8 mouse cellular contexts compared by ENCODE assay signal in the genomic region with DNA sequence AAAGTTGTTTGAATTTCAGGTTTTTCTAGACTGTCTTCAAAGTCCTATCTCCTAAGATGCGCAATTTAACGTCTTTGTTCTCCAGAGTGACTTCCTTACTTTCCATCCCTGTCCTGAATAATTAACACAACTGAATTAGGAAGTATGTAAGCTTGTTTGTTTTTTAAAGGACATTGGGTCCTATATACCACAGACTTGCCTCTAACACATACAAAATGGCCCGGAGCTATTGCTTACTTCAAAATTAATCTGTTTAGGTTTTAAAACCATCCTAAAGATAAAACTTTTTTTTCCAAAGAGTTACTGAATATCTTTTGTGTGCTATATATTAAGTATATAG. TPM values are rescaled to one million over a fixed set of nuclear protein-coding genes. Genes with fewer than 3 reads are reported as not detected.
A peak's percentile ranks its signal among the peaks of the same experiment; 100 is the strongest.
DNase-seq lines count a peak whose midpoint lies in the region; ATAC-seq and TF ChIP-seq lines count a peak whose summit lies in the region.

No protein-coding gene starts in this region.

- peak overlapping the region; percentile 97 for H3K27ac ChIP-seq in heart, adult 2 months
- peak overlapping the region; percentile 91 for H3K27ac ChIP-seq in forebrain, embryonic 14.5 days (ENCODE audit: low read depth, low read length)
- H3K27ac ChIP-seq in liver, embryonic 15.5 days (replicated peaks): peak overlapping the region; percentile 87

- peak overlapping the region; percentile 79; the same call in 1 of the 2 replicates for H3K9ac ChIP-seq in heart, adult 2 months (ENCODE audit: low read depth, low read length)
- H3K9ac ChIP-seq in forebrain, embryonic 14.5 days (ENCODE audit: low read length): peak overlapping the region; percentile 89
- H3K9ac ChIP-seq in liver, embryonic 15.5 days: peak overlapping the region; percentile 77; the same call in 1 of the 2 replicates

- TF ChIP-seq CTCF in heart, adult 2 months (IDR thresholded peaks at IDR 0.05): no peak

- no peak for TF ChIP-seq EP300 in heart, adult 2 months (IDR thresholded peaks at IDR 0.05; ENCODE audit: insufficient read depth, low read depth, low read length)

- H3K36me3 ChIP-seq in heart, adult 2 months (ENCODE audit: control insufficient read depth, insufficient read depth, low read length): peaks cover 6% of the 10 kb centered on the region; the same call in 1 of the 2 replicates
- H3K36me3 ChIP-seq in forebrain, embryonic 14.5 days (ENCODE audit: control insufficient read depth, insufficient read depth, low read length): no peaks in the 10 kb centered on the region; the same call in 1 of the 2 replicates
- peaks cover 1% of the 10 kb centered on the region; the same call in 1 of the 2 replicates for H3K36me3 ChIP-seq in liver, embryonic 15.5 days (replicated peaks)

- WGBS in heart, adult 2 months: 8% methylated on average over 3 of the region's 3 CpGs
- WGBS in forebrain, embryonic 14.5 days: 17% methylated on average over 3 of the region's 3 CpGs
- 4% methylated on average over 3 of the region's 3 CpGs for WGBS in liver, embryonic 15.5 days (ENCODE audit: insufficient replicate concordance)

- TF ChIP-seq POLR2A in heart, adult 2 months (IDR thresholded peaks at IDR 0.05; ENCODE audit: insufficient read depth, low read depth, low read length): no peak

- peak; percentile 19 for ATAC-seq in CD4-positive, CD25-positive, alpha-beta regulatory T cell, adult 4 months
- no peak; the same call in 1 of the 2 replicates for ATAC-seq in forebrain, embryonic 14.5 days
- ATAC-seq in liver, embryonic 15.5 days (ENCODE audit: insufficient read depth): no peak

- no peak for DNase-seq in heart, adult 2 months
- DNase-seq in heart, postnatal 25 days (ENCODE audit: low spot score): no peak
- DNase-seq in forebrain, embryonic 14.5 days (ENCODE audit: low spot score): no peak
- no peak for DNase-seq in urinary bladder, postnatal 36 days (ENCODE audit: low spot score in 2 of 2)
- DNase-seq in cerebellum, adult 9-11 months: no peak
- DNase-seq in layer of hippocampus, postnatal 10 days (ENCODE audit: low spot score in 2 of 2): no peak

- no peaks in the 10 kb centered on the region for H3K9me3 ChIP-seq in forebrain, embryonic 14.5 days (replicated peaks; ENCODE audit: control insufficient read depth, low read length)
- H3K9me3 ChIP-seq in liver, embryonic 15.5 days (replicated peaks): no peaks in the 10 kb centered on the region

- peak overlapping the region; percentile 81 for H3K4me3 ChIP-seq in heart, adult 2 months
- peak overlapping the region; percentile 78 for H3K4me3 ChIP-seq in forebrain, embryonic 14.5 days (ENCODE audit: low read depth, low read length)
- peak overlapping the region; percentile 78 for H3K4me3 ChIP-seq in liver, embryonic 15.5 days (replicated peaks)

- peaks cover 2% of the 10 kb centered on the region for H3K4me1 ChIP-seq in heart, adult 2 months (ENCODE audit: control insufficient read depth, insufficient read depth, low read length)
- peaks cover 8% of the 10 kb centered on the region; the same call in 1 of the 2 replicates for H3K4me1 ChIP-seq in forebrain, embryonic 14.5 days (ENCODE audit: control insufficient read depth, insufficient read depth, low read length)
- peaks cover 30% of the 10 kb centered on the region for H3K4me1 ChIP-seq in liver, embryonic 15.5 days (replicated peaks)

- intact Hi-C loops in heart, adult 2 months (cut with DNase I): loop anchor here (2.0 kb wide), 1 partner anchor 34 kb away; the partner anchor contains the start of gene Dedd
- intact Hi-C loops in heart, postnatal 25 days (cut with DNase I): loop anchor here (2.0 kb wide), 1 partner anchor 34 kb away; the partner anchor contains the start of gene Dedd

- no peaks in the 10 kb centered on the region for H3K27me3 ChIP-seq in heart, adult 2 months (ENCODE audit: control insufficient read depth, insufficient read depth, low read length)
- 0 out of 2 replicates have a peak, but pooled peaks cover 3% of the 10 kb centered on the region for H3K27me3 ChIP-seq in forebrain, embryonic 14.5 days (replicated peaks; ENCODE audit: control insufficient read depth, insufficient read depth, low read length)
- peaks cover 43% of the 10 kb centered on the region for H3K27me3 ChIP-seq in liver, embryonic 15.5 days

- H3K4me2 ChIP-seq in forebrain, embryonic 14.5 days (ENCODE audit: low read length): peak overlapping the region; percentile 62
- peak overlapping the region; percentile 69 for H3K4me2 ChIP-seq in liver, embryonic 15.5 days

- H3K79me2 ChIP-seq in heart, adult 2 months (replicated peaks; ENCODE audit: control insufficient read depth, insufficient read depth, low read length): 0 out of 2 replicates have a peak, but pooled peaks cover 3% of the 10 kb centered on the region

RNA-seq across cellular contexts. Expression of gene Ufc1, which starts 0.2 kb away (rescaled TPM):
- 10 to 100 TPM; 80.5 to 93.5 TPM for total RNA-seq in heart, adult 2 months (2021)
- polyA plus RNA-seq in heart, adult 2 months (2012; rRNA removed): 29.7 and 37.7 TPM in 2 replicates
- total RNA-seq in heart, postnatal 25 days (2021): 10 to 100 TPM; 80.7 to 81.5 TPM
- polyA plus RNA-seq in CD4-positive, CD25-positive, alpha-beta regulatory T cell, adult 4 months (2017; shearing (Covaris generic)): 10 to 100 TPM; 74.0 to 84.4 TPM
- 119 and 127 TPM in 2 replicates for polyA plus RNA-seq in forebrain, embryonic 14.5 days (2014; fragmentation: Nextera tagmentation; extraction: Ambion mirVana)
- polyA plus RNA-seq in liver, embryonic 15.5 days (2015; fragmentation: Nextera tagmentation; extraction: Ambion mirVana): 40.6 and 41.4 TPM in 2 replicates
- 100 to 1,000 TPM; 102 to 114 TPM for total RNA-seq in layer of hippocampus, postnatal 10 days (2021)

RNA-seq across cellular contexts. Expression of gene Usp21, which starts 7.2 kb away (rescaled TPM):
- 10 to 100 TPM; 19.9 to 20.1 TPM for total RNA-seq in heart, adult 2 months (2021)
- 31.7 and 37.9 TPM in 2 replicates for polyA plus RNA-seq in heart, adult 2 months (2012; rRNA removed)
- total RNA-seq in heart, postnatal 25 days (2021): 10 to 100 TPM; 19.7 to 21.3 TPM
- 10 to 100 TPM; 22.6 to 27.9 TPM for polyA plus RNA-seq in CD4-positive, CD25-positive, alpha-beta regulatory T cell, adult 4 months (2017; shearing (Covaris generic))
- polyA plus RNA-seq in forebrain, embryonic 14.5 days (2014; fragmentation: Nextera tagmentation; extraction: Ambion mirVana): 89.9 and 104 TPM in 2 replicates
- 24.9 and 28.5 TPM in 2 replicates for polyA plus RNA-seq in liver, embryonic 15.5 days (2015; fragmentation: Nextera tagmentation; extraction: Ambion mirVana)
- total RNA-seq in layer of hippocampus, postnatal 10 days (2021): 10 to 100 TPM; 49.0 to 57.3 TPM

RNA-seq across cellular contexts. Expression of gene Ppox, which starts 14.0 kb away (rescaled TPM):
- 10 to 100 TPM in 1 of 2 experiments, 1 to 10 TPM in 1; 9.7 to 12.0 TPM for total RNA-seq in heart, adult 2 months (2021)
- polyA plus RNA-seq in heart, adult 2 months (2012; rRNA removed): 31.4 and 33.1 TPM in 2 replicates
- total RNA-seq in heart, postnatal 25 days (2021): 10 to 100 TPM; 13.4 to 13.7 TPM
- 100 to 1,000 TPM in 1 of 2 experiments, 10 to 100 TPM in 1; 70.8 to 108 TPM for polyA plus RNA-seq in CD4-positive, CD25-positive, alpha-beta regulatory T cell, adult 4 months (2017; shearing (Covaris generic))
- 41.4 and 46.0 TPM in 2 replicates for polyA plus RNA-seq in forebrain, embryonic 14.5 days (2014; fragmentation: Nextera tagmentation; extraction: Ambion mirVana)
- polyA plus RNA-seq in liver, embryonic 15.5 days (2015; fragmentation: Nextera tagmentation; extraction: Ambion mirVana): 214 and 226 TPM in 2 replicates
- total RNA-seq in layer of hippocampus, postnatal 10 days (2021): 10 to 100 TPM; 28.8 to 30.0 TPM

RNA-seq across cellular contexts. Expression of gene B4galt3, which starts 24.9 kb away (rescaled TPM):
- 10 to 100 TPM; 16.4 to 17.4 TPM for total RNA-seq in heart, adult 2 months (2021)
- 41.9 and 45.7 TPM in 2 replicates for polyA plus RNA-seq in heart, adult 2 months (2012; rRNA removed)
- total RNA-seq in heart, postnatal 25 days (2021): 10 to 100 TPM; 16.4 to 17.8 TPM
- 10 to 100 TPM; 56.0 to 93.6 TPM for polyA plus RNA-seq in CD4-positive, CD25-positive, alpha-beta regulatory T cell, adult 4 months (2017; shearing (Covaris generic))
- 74.9 and 94.2 TPM in 2 replicates for polyA plus RNA-seq in forebrain, embryonic 14.5 days (2014; fragmentation: Nextera tagmentation; extraction: Ambion mirVana)
- polyA plus RNA-seq in liver, embryonic 15.5 days (2015; fragmentation: Nextera tagmentation; extraction: Ambion mirVana): 21.9 and 23.5 TPM in 2 replicates
- 10 to 100 TPM; 65.4 to 67.1 TPM for total RNA-seq in layer of hippocampus, postnatal 10 days (2021)

RNA-seq across cellular contexts. Expression of gene Dedd, which starts 33.9 kb away (rescaled TPM):
- 10 to 100 TPM; 20.8 to 22.9 TPM for total RNA-seq in heart, adult 2 months (2021)
- 28.8 and 33.0 TPM in 2 replicates for polyA plus RNA-seq in heart, adult 2 months (2012; rRNA removed)
- total RNA-seq in heart, postnatal 25 days (2021): 10 to 100 TPM; 21.9 to 22.2 TPM
- polyA plus RNA-seq in CD4-positive, CD25-positive, alpha-beta regulatory T cell, adult 4 months (2017; shearing (Covaris generic)): 10 to 100 TPM; 36.8 to 43.8 TPM
- 53.9 and 60.5 TPM in 2 replicates for polyA plus RNA-seq in forebrain, embryonic 14.5 days (2014; fragmentation: Nextera tagmentation; extraction: Ambion mirVana)
- polyA plus RNA-seq in liver, embryonic 15.5 days (2015; fragmentation: Nextera tagmentation; extraction: Ambion mirVana): 18.6 and 20.1 TPM in 2 replicates
- total RNA-seq in layer of hippocampus, postnatal 10 days (2021): 10 to 100 TPM; 30.9 to 33.7 TPM
